ENCODE assay signal across 9 mouse cellular contexts in genomic region chr6:94684844-94685557, GRCm38 (mm10). TPM values are rescaled to one million over a fixed set of nuclear protein-coding genes. Genes with fewer than 3 reads are reported as not detected.
A peak's percentile ranks its signal among the peaks of the same experiment; 100 is the strongest.
DNase-seq lines count a peak whose midpoint lies in the region; ATAC-seq and TF ChIP-seq lines count a peak whose summit lies in the region.
"Had no signal": no experiment of that assay in that cellular context is flagged by ENCODE, and none has a peak within 500 bp of the region (broad histone marks: within the 10 kb centered on the region; RNA-seq: fewer than 3 reads in every experiment).

No protein-coding gene starts in this region.

- H3K36me3 ChIP-seq in liver, adult 2 months (ENCODE audit: control insufficient read depth, insufficient read depth, low read length): no peaks in the 10 kb centered on the region
- H3K36me3 ChIP-seq in liver, embryonic 11.5 days (ENCODE audit: control insufficient read depth, insufficient read depth, low read length): no peaks in the 10 kb centered on the region
- H3K36me3 ChIP-seq in heart, embryonic 16.5 days (ENCODE audit: control insufficient read depth, insufficient read depth): no peaks in the 10 kb centered on the region
- H3K36me3 ChIP-seq in myocyte (ENCODE audit: control insufficient read depth, insufficient read depth): no peaks in the 10 kb centered on the region

- H3K4me1 ChIP-seq in liver, adult 2 months (ENCODE audit: control insufficient read depth, insufficient read depth, low read length): peaks cover 61% of the 10 kb centered on the region
- H3K4me1 ChIP-seq in liver, embryonic 11.5 days (replicated peaks; ENCODE audit: control insufficient read depth, insufficient read depth, low read length): peaks cover 19% of the 10 kb centered on the region
- H3K4me1 ChIP-seq in heart, embryonic 16.5 days (ENCODE audit: control insufficient read depth, insufficient read depth, low read length): peaks cover 64% of the 10 kb centered on the region

- peaks cover 57% of the 10 kb centered on the region for H3K79me2 ChIP-seq in liver, adult 2 months (ENCODE audit: control insufficient read depth, insufficient read depth, low read length)
- H3K79me2 ChIP-seq in myocyte (ENCODE audit: control insufficient read depth, insufficient read depth): peaks cover 65% of the 10 kb centered on the region

- H3K4me2 ChIP-seq in liver, embryonic 11.5 days: no peak overlapping the region
- peak overlapping the region; percentile 44 for H3K4me2 ChIP-seq in heart, embryonic 16.5 days (ENCODE audit: low read depth, low read length)
- peak overlapping the region; percentile 53 for H3K4me2 ChIP-seq in myocyte (ENCODE audit: low read depth)

- H3ac ChIP-seq in myocyte (ENCODE audit: control insufficient read depth, insufficient read length): no peak overlapping the region

- intact Hi-C loops in left cerebral cortex, postnatal 10 days (cut with DNase I): no loop called here

- no peak for TF ChIP-seq POLR2A in liver, adult 2 months (IDR thresholded peaks at IDR 0.05; ENCODE audit: extremely low read depth, insufficient read depth, low read length)
- TF ChIP-seq POLR2A in myocyte (IDR thresholded peaks at IDR 0.05; ENCODE audit: insufficient read length, low read depth): no peak

- DNase-seq in liver, adult 2 months (ENCODE audit: extremely low read depth, low read depth, low spot score): peak; percentile 89
- DNase-seq in liver, embryonic 11.5 days (ENCODE audit: low spot score): no peak
- DNase-seq in cerebellum, adult 11 months: peak; percentile 38
- no peak for DNase-seq in left cerebral cortex, postnatal 10 days (ENCODE audit: extremely low spot score in 1 of 2, low spot score in 2 of 2)
- no peak for DNase-seq in B cell, adult 2 months
- no peak for DNase-seq in layer of hippocampus, adult 8-10 months (ENCODE audit: low spot score in 2 of 2)

- no peak overlapping the region; the same call in 1 of the 2 replicates for H3K9ac ChIP-seq in liver, adult 2 months (ENCODE audit: low read depth, low read length)
- no peak overlapping the region for H3K9ac ChIP-seq in liver, embryonic 11.5 days (ENCODE audit: low read depth, low read length)
- no peak overlapping the region; the same call in 1 of the 2 replicates for H3K9ac ChIP-seq in heart, embryonic 16.5 days (ENCODE audit: low read length)

- no peak for TF ChIP-seq CTCF in liver, adult 2 months (IDR thresholded peaks at IDR 0.05; ENCODE audit: low read depth, low read length)

- ATAC-seq in liver, embryonic 11.5 days (replicated peaks; ENCODE audit: low FRiP score): no peak
- 0 out of 2 replicates have a peak, but pooled peaks have one; percentile 37 for ATAC-seq in heart, embryonic 16.5 days (replicated peaks; ENCODE audit: extremely low read depth, insufficient read depth, low FRiP score)
- ATAC-seq: lung, postnatal 0 days had no signal

- no peaks in the 10 kb centered on the region for H3K9me3 ChIP-seq in liver, embryonic 11.5 days (ENCODE audit: control insufficient read depth, low read length)
- no peaks in the 10 kb centered on the region for H3K9me3 ChIP-seq in heart, embryonic 16.5 days (replicated peaks; ENCODE audit: control insufficient read depth, low read length)

- H3K4me3 ChIP-seq in liver, adult 2 months (ENCODE audit: insufficient read depth, low read depth, low read length): no peak overlapping the region
- no peak overlapping the region for H3K4me3 ChIP-seq in liver, embryonic 11.5 days (ENCODE audit: low read depth, low read length)
- no peak overlapping the region for H3K4me3 ChIP-seq in heart, embryonic 16.5 days (ENCODE audit: low read length)
- no peak overlapping the region for H3K4me3 ChIP-seq in myocyte

- H3K27me3 ChIP-seq in liver, adult 2 months (ENCODE audit: control insufficient read depth, insufficient read depth, low read length): no peaks in the 10 kb centered on the region
- no peaks in the 10 kb centered on the region; the same call in none of the 2 replicates for H3K27me3 ChIP-seq in liver, embryonic 11.5 days (replicated peaks; ENCODE audit: control insufficient read depth, insufficient read depth, low read length)
- H3K27me3 ChIP-seq in heart, embryonic 16.5 days (ENCODE audit: control insufficient read depth, insufficient read depth, low read length): no peaks in the 10 kb centered on the region
- H3K27me3 ChIP-seq in myocyte (ENCODE audit: control insufficient read depth, insufficient read depth, insufficient read length): no peaks in the 10 kb centered on the region

- 16% methylated on average over 13 of the region's 13 CpGs for WGBS in liver, adult 2 months
- WGBS in liver, embryonic 11.5 days: 42% methylated on average over 13 of the region's 13 CpGs
- WGBS in heart, embryonic 16.5 days: 20% methylated on average over 13 of the region's 13 CpGs

- peak overlapping the region; percentile 68 for H3K27ac ChIP-seq in liver, adult 2 months (replicated peaks; ENCODE audit: insufficient read depth, low read depth, low read length)
- H3K27ac ChIP-seq in liver, embryonic 11.5 days (ENCODE audit: low read depth, low read length): no peak overlapping the region
- H3K27ac ChIP-seq in heart, embryonic 16.5 days (ENCODE audit: low read length): peak overlapping the region; percentile 54

TF ChIP-seq in myocyte, 11 proteins besides CTCF, POLR2A, EP300 and RAD21:
- no peak for TF ChIP-seq MYOG (IDR thresholded peaks at IDR 0.05; ENCODE audit: control insufficient read depth in 1 of 3, insufficient read depth in 1 of 3, insufficient read length in 2 of 3, low read depth in 2 of 3)
- TF ChIP-seq TCF3 (IDR thresholded peaks at IDR 0.05; ENCODE audit: insufficient read length, low read depth): no peak
- no peak for TF ChIP-seq REST (IDR thresholded peaks at IDR 0.05; ENCODE audit: insufficient read depth, insufficient read length)
- no peak for TF ChIP-seq MAX (IDR thresholded peaks at IDR 0.05; ENCODE audit: low read depth)
- no peak for TF ChIP-seq CEBPB (IDR thresholded peaks at IDR 0.05; ENCODE audit: insufficient read depth, poor library complexity, severe bottlenecking)
- no peak for TF ChIP-seq MYOD1 (IDR thresholded peaks at IDR 0.05; ENCODE audit: control insufficient read depth in 1 of 3, insufficient read length in 2 of 3, low read depth in 2 of 3)
- TF ChIP-seq SRF (IDR thresholded peaks at IDR 0.05; ENCODE audit: control insufficient read depth, insufficient read length, low read depth): no peak
- TF ChIP-seq E2F4 (IDR thresholded peaks at IDR 0.05; ENCODE audit: insufficient read depth): no peak
- TF ChIP-seq TCF12 (IDR thresholded peaks at IDR 0.05; ENCODE audit: insufficient read depth, poor library complexity, severe bottlenecking): no peak
- no peak for TF ChIP-seq USF1 (IDR thresholded peaks at IDR 0.05; ENCODE audit: low read depth)
- no peak for TF ChIP-seq POLR2AphosphoS2 (IDR thresholded peaks at IDR 0.05; ENCODE audit: insufficient read length, low read depth)

RNA-seq across cellular contexts. Expression of gene Lrig1, which starts 15.0 kb away (rescaled TPM):
- total RNA-seq in liver, adult 2 months (2014; rRNA removed): 12.4 and 13.3 TPM in 2 replicates
- 12.9 and 14.8 TPM in 2 replicates for polyA plus RNA-seq in liver, adult 2 months (2012; rRNA removed)
- 2.9 and 4.3 TPM in 2 replicates for polyA plus RNA-seq in liver, embryonic 11.5 days (2014; fragmentation: Nextera tagmentation; extraction: Ambion mirVana)
- polyA plus RNA-seq in heart, embryonic 16.5 days (2015; fragmentation: Nextera tagmentation; extraction: Ambion mirVana): 7.7 and 8.9 TPM in 2 replicates
- polyA plus RNA-seq in myocyte (2012; fragmentation: generic; extraction: Trizol): 22.1 TPM
- 10 to 100 TPM; 32.0 to 32.9 TPM for total RNA-seq in left cerebral cortex, postnatal 10 days (2021)
- total RNA-seq in layer of hippocampus, adult 8-10 months (2022): 10 to 100 TPM; 25.4 to 44.9 (median 33.5) TPM

Comparison
In these comparisons a context has a peak if more than half of its experiments do, and no peak if none do; other contexts are left out.
1. DNase-seq: peak in liver, adult 2 months (single experiment) and cerebellum, adult 11 months (single experiment); none in liver, embryonic 11.5 days (single experiment), left cerebral cortex, postnatal 10 days (0 of 2), B cell, adult 2 months (0 of 2) and layer of hippocampus, adult 8-10 months (0 of 2).